Mouse (Mus musculus) ES-Bruce4 (cell line): ENCODE results near the gene Got2. TPM values are rescaled to one million over a fixed set of nuclear protein-coding genes. Genes with fewer than 3 reads are reported as not detected.

Experiments
- H3K27ac ChIP-seq: 2 replicates; pipeline ENCODE4 v1.5.1; 2012; ENCODE audit warnings: low read length, inconsistent platforms; ENCODE audit not compliant: insufficient read depth
- H3K27me3 ChIP-seq: 2 replicates; pipeline ENCODE4 v1.6.1; 2012; ENCODE audit warnings: mild to moderate bottlenecking, low read length, inconsistent platforms; ENCODE audit not compliant: control insufficient read depth, poor library complexity, insufficient read depth, severe bottlenecking
- H3K36me3 ChIP-seq: 2 replicates; pipeline ENCODE4 v1.6.1; 2012; ENCODE audit warnings: inconsistent platforms, mild to moderate bottlenecking, low read length, moderate library complexity; ENCODE audit not compliant: control insufficient read depth, poor library complexity, insufficient read depth, severe bottlenecking
- H3K4me1 ChIP-seq: one replicate; pipeline ENCODE4 v1.8.1; 2011; ENCODE audit warnings: low read length; ENCODE audit not compliant: control insufficient read depth, insufficient read depth
- H3K4me3 ChIP-seq: 2 replicates; pipeline ENCODE4 v1.5.1; 2011; ENCODE audit warnings: low read depth, mild to moderate bottlenecking, low read length
- H3K9ac ChIP-seq: 2 replicates; pipeline ENCODE4 v1.6.1; 2012; ENCODE audit warnings: low read depth, mild to moderate bottlenecking, inconsistent platforms; ENCODE audit not compliant: poor library complexity, severe bottlenecking
- H3K9me3 ChIP-seq: replicated peaks from 2 replicates; pipeline ENCODE4 v1.6.1; 2012; ENCODE audit warnings: mild to moderate bottlenecking, low read length, inconsistent platforms; ENCODE audit not compliant: control insufficient read depth, poor library complexity, insufficient read depth, severe bottlenecking
- CTCF ChIP-seq: IDR thresholded peaks from one replicate; pipeline ENCODE4 v1.8.1; 2011; ENCODE audit warnings: low read depth, low read length
- EP300 ChIP-seq: IDR thresholded peaks from 2 replicates; pipeline ENCODE4 v1.6.1; 2011; ENCODE audit warnings: low read depth, low read length; ENCODE audit not compliant: insufficient read depth
- POLR2A ChIP-seq: IDR thresholded peaks from one replicate; pipeline ENCODE4 v1.8.1; 2011; ENCODE audit warnings: low read length; ENCODE audit not compliant: insufficient read depth
- polyA plus RNA-seq: library from polyadenylated mRNA; stranded (reverse); fragments of >200 nt; gene quantifications from 2 replicates; pipeline ENCODE4 v1.2.4, GENCODE M21; 2011; ENCODE audit warnings: low read depth; ENCODE audit not compliant: missing spikeins, insufficient read depth, insufficient read length

Gene Got2
- polyA plus RNA-seq, 1 experiment, result 190 TPM

DNA sequence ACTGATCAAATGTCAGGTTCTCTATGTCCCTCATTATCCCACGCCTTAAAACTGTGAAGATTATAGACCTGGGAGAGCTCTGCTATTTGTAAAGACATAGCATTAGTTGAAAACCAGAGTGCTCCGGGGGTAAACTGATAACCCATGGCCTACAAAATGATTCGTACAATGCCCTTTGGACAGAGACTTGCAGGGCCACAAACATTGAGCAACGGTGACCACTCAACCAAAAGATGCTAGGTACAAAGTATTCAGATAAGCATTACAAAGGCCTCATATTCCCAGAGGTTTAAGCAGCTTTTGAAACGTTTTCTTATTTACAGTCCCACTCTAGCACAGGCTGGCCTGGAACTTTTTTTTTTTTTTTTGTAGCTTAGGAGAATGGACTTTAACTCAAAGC is 2.4 kb downstream of the Got2 start:
- Histone ChIP-seq H3K4me3 (no peak overlapping the region), H3K9ac (no peak overlapping the region), H3K27me3 (no peaks in the 10 kb centered on the region), H3K36me3 (peaks cover 7% of the 10 kb centered on the region), H3K9me3 (no peaks in the 10 kb centered on the region), H3K4me1 (no peaks in the 10 kb centered on the region), H3K27ac (no peak overlapping the region)
- no peak for TF ChIP-seq POLR2A
- TF ChIP-seq EP300, result no peak
- no peak for TF ChIP-seq CTCF

DNA sequence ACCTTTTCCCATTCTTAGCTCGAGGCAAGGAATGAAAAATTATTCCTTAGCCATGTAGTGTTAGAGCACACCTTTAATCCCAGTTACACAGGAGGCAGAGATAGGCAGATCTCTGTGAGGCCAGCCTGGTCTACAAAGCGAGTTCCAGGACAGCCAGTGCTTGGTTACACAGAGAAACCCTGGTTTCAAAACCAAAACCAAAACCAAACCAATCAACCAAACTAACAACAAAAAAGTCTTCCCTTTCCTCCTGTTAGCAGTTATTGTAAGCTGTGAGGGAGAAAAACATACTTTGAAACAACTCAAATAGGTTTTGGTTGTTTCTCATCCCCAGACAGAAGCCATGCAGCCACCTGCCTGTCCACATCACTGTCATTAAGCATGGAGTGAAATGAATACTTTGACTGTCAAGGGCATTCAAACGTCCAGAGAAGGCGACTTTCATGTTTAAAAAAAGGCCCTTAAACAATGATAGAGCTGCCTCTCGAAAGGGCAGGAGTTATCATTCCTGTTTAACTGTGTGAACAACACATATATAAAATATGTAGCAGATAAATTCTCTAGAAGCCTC is 3.0 kb downstream of the Got2 start:
- Histone ChIP-seq H3K9ac (no peak overlapping the region), H3K36me3 (peaks cover 7% of the 10 kb centered on the region)

DNA sequence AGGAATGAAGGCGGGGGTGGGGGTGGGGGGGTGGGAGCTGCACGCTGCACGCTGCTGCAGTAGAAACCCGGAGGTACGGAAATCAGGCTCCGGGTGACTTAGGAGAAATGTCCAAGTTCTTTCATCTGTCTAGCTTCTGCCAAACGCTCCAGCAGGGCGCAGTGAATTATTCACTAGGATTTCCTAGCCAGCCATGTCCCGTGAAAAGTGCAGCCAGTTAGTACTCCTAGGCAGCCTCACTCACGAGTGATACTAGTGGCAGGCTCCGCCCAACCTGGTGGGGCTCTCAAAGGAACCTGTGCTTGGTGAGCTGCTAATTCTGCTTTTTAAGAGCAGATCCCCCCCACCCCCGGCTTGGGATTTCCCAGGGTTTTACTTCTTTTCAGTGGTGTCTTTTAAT is 3.9 kb downstream of the Got2 start:
- Histone ChIP-seq H3K27ac (no peak overlapping the region), H3K9me3 (no peaks in the 10 kb centered on the region), H3K9ac (no peak overlapping the region; the same call in 1 of the 2 replicates), H3K4me3 (no peak overlapping the region), H3K36me3 (peaks cover 7% of the 10 kb centered on the region), H3K4me1 (peaks cover 3% of the 10 kb centered on the region), H3K27me3 (no peaks in the 10 kb centered on the region)
- TF ChIP-seq EP300, result no peak
- TF ChIP-seq POLR2A, result no peak
- TF ChIP-seq CTCF, result no peak

More for the DNA sequence above, 3.0 kb downstream of the Got2 start:
- Histone ChIP-seq H3K27me3 (no peaks in the 10 kb centered on the region), H3K4me1 (no peaks in the 10 kb centered on the region), H3K9me3 (no peaks in the 10 kb centered on the region), H3K4me3 (no peak overlapping the region), H3K27ac (no peak overlapping the region)
- no peak for TF ChIP-seq POLR2A
- no peak for TF ChIP-seq CTCF
- no peak for TF ChIP-seq EP300

DNA sequence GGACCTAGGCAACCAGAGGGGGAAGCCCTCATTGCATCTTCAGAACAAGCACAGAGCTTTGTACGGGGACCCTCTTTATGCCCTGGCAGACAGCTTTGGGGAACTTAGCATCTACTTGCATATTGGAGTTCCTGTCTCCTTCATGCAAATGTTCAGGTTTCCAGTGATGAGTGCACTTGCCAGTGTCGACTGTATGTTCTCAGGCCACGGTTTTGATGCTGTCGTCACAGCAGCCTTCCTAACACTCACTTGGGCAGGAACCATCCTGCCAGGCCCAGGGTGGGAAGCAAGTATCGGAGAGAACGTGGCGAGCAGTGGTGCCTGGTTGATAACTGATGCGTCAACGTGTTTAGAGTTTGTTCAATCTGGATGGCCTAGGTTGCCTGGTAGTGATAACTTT is 6.2 kb downstream of the Got2 start:
- Histone ChIP-seq H3K9ac (no peak overlapping the region), H3K4me3 (no peak overlapping the region), H3K36me3 (peaks cover 9% of the 10 kb centered on the region), H3K9me3 (no peaks in the 10 kb centered on the region), H3K4me1 (peaks cover 3% of the 10 kb centered on the region), H3K27ac (no peak overlapping the region), H3K27me3 (no peaks in the 10 kb centered on the region)
- TF ChIP-seq EP300, result no peak

DNA sequence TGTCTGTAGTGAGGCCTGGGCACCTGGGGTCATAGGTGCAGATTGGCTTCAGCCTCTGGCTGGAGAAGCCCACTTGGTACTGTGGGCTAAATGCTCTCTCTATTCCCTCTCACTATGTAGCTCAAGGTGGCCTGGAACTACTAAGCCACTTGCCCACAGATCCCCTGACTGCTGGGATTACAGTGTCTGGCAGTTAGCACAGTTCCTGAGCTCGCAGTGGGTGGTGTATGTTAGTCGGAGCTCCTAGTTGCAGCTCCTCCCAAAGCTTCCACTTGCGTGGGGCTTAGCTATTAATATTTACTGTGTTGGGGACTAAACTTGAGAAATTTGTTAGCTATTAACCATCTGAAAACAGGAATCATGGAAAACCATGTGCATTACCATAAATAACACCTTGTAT is 6.8 kb downstream of the Got2 start:
- Histone ChIP-seq H3K9me3 (peaks cover 4% of the 10 kb centered on the region), H3K36me3 (peaks cover 15% of the 10 kb centered on the region)
- no peak for TF ChIP-seq CTCF
- no peak for TF ChIP-seq EP300
- TF ChIP-seq POLR2A, result no peak

DNA sequence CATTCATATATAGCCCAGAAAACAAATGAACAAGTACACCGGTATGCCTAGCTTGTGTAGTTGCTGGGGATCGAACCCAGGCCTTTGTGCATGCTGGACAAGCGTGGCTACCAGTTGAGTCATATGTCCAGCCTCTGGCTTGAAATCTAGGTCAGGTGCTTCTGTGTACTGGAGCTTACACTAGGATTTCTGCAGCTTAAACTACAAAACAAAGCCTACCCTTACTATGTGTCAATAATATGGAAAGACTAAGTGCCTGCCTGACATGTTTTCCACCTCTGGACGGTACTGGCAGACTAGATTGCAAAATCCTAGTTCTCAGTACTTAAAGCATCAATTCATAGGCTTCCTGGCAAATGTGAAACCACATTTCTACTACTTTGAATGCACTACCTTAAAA is 8.5 kb downstream of the Got2 start:
- H3K4me3 ChIP-seq, result no peak overlapping the region
- no peaks in the 10 kb centered on the region for H3K27me3 ChIP-seq
- no peak overlapping the region for H3K27ac ChIP-seq
- H3K9me3 ChIP-seq, result peaks cover 9% of the 10 kb centered on the region
- H3K4me1 ChIP-seq, result peaks cover 3% of the 10 kb centered on the region
- H3K9ac ChIP-seq, result no peak overlapping the region
- peaks cover 28% of the 10 kb centered on the region for H3K36me3 ChIP-seq
- TF ChIP-seq EP300 (no peak), POLR2A (no peak), CTCF (no peak)

More for the DNA sequence above, 6.8 kb downstream of the Got2 start:
- Histone ChIP-seq H3K27ac (no peak overlapping the region), H3K4me3 (no peak overlapping the region), H3K4me1 (peaks cover 3% of the 10 kb centered on the region), H3K9ac (no peak overlapping the region), H3K27me3 (no peaks in the 10 kb centered on the region)
